Mouse (Mus musculus) NIH3T3 (cell line): Measurements from ENCODE around the gene Iqschfp.

Source experiments
- DNase-seq: peaks from one replicate; pipeline ENCODE4 v3.0.0-alpha.2; 2012; ENCODE audit warnings: low read depth

The Iqschfp gene

DNA sequence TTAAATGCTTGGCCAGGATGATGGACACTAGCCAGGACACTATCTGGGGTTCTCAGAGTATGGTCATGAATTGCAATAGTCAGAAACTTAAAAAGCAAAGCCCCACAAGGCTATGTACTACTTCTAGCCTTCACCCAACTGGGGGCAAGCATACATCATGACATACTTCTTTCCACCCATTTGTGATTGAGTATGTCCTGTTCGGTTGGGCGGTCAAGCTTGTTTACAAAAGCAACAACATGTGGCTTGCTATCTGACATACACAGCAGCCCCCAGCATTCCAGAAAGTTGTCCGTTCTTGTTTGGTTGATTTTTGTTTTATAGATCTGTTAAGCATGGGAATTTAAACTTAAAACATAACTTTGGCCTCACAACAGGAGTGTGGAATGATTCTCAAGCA lies 755.2 kb downstream of the Iqschfp start:
- no peak for DNase-seq

DNA sequence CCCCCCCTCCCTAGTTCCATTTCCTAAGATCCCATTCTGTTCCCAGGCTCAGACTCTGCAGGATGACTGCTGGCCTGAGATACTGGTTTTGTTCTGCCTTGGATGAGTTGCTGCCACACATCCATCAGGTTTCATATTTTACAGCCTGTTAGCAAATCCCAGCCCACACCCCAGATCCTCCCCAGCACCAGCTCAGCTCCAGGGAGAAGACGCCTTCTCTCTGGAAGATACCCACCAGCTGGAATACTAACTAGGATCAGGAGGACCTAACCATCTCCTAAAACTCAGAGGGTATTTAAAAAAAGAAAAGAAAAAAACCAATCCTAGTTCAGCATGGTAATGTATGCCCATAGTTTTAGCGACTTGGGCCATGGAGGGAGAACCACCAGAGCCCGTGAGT lies 758.2 kb downstream of the Iqschfp start:
- no peak for DNase-seq

DNA sequence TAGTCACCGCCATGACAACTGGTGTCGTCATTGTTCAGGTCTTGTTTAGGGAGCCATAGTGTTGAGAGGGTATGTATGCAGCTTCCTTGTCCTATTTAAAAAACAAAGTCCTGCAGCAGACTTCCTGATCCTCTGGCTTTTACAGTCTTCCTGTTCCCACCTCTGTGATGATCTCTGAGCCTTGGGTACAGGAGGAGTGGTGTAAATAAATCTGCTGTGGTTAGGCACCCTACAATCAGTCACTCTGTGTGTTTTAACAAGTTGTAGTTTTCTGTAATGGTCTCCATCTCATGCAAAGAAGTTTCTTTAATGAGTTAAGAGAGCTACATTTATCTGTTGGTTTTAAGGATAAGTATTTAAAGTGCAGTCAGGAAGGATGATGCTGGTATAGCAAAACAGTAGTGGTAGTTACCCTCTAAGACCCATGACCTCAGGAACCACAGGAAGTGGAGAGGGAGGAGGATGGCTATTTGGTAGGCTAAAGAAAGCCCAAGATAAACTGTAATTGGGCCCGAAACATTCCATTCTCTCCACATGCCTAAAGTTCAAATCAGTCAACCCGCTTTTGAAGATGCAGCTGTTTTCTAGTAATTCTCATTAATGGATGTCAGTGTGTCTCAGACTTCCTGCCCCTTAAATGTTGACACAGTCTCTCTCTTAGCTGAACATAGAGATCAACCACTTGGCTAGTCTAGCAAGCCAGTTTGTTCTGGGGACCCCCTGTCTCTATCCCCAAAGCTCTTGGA lies 764.7 kb downstream of the Iqschfp start:
- no peak for DNase-seq

DNA sequence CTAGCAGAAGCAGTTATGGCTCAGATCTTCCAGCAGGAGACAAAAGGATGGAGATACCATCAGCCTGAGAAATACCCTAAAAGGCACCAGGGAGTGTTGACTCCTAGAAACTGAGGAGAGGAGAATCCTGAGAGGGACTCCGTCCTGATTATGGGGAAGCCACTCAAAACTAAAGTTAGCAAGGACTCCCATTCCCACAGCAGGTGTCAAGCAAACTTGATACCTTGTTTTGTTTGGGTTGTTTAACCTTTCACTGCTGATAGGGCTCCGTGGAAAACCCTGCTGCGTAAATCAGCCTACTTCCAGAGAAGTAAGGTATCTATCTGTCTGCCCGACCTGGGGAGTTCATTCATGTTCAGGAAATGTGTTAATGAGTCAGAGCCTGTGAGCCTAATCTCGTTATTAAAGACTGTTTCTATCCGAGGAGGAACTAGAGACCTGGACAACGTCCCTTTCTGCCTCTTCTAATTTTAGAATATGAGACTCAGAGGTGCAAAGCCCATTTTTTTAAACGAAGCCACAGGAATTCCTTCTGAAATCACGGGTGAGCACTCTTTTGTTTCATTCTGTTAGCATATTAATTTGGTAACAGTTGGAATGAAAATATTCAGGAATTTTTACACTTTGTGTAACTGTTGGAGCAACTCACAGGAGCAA lies 765.7 kb downstream of the Iqschfp start:
- DNase-seq: no peak

DNA sequence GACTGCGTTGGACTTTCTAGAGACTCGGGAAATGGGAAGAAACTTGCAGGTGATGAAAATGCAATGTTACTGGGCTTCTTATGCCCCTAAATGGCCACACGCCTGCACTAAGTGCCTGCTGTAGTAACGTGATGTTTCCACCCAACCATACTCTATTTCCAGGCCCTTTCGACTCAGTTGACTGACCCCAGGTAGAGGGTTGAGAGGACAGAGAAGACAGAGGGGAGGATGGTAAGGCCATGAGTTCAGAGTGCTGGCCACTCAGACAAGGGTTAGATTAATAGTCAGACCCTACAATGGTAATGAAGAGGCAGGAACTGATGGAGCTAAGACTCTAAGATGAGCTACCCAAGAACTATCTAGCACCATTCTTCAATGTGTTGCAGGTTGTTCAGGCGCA lies 768.0 kb downstream of the Iqschfp start:
- no peak for DNase-seq

DNA sequence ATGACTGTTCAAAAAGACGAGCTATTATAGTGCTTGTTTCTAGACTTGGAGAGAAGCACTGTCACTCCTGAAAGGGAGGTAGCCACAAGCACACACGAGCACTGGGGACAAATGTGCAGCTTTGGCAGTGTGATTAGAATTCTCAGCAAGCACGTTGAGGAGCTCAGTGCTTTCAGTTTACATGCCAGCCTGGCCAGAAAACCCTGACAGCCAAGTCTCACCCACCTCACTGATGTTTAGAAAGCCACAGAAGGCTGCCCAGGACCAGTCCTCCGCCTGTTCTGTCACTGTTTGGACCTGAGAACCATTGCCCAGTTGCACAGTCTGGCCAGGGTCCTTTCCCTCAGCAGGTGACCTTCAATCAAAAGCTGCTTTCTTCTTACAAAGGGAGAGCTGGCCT lies 768.5 kb downstream of the Iqschfp start:
- no peak for DNase-seq

DNA sequence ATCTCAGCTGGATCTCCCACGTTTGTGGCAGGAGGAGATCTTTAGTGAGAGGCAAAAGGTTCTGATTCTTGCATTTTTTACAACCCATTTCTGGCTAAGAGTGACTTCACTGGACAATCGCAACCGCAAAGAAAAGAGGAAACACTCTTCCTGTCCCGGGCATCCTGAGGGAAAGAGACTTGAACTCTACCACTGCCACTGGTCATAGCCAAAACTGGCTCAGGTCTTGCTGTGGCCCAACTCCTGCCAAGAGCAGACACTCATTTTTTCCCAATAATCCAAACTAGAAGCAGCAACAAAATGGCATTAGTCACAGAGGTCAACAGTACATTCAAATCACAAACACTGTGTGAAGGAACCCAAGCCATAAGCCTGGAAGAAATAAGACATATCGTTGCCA lies 770.4 kb downstream of the Iqschfp start:
- DNase-seq: no peak

DNA sequence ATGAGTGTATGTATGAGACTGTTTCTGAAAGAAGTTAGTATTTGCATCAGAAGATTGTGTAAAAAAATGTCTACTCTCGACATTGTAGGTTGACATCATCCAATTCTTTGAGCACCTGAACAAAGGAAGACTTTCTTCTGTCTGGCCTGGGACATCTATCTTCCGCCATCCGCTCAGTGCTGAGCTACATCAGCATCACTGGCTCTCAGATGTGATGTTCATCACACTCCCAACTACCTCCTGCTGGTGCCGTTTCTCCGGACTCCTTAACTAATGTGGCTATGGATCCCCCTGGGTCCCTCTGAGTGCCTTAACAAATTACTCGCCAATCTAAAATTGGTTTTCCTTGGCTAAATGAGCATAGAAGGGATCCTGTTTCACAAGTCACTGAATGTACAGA lies 772.3 kb downstream of the Iqschfp start:
- DNase-seq: no peak

DNA sequence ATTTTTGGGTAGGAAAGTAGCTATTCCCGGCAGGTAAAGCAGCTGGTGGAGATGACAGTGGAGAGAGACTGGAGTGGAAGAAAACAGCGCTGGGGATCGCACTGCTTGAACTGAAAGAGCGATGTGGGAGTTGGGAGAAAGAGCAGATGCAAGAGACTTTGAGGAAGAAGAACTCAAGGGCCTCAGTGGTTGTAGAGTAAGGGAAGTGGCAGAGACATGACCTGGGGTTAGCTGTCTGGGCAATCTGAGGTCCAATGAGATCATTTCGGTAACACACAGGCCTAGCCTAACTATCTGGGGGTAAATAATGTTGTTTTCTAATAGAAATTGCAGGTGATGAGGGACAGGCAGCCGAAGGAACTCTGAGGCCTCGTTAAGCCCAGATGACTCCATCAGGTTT lies 774.3 kb downstream of the Iqschfp start:
- no peak for DNase-seq

DNA sequence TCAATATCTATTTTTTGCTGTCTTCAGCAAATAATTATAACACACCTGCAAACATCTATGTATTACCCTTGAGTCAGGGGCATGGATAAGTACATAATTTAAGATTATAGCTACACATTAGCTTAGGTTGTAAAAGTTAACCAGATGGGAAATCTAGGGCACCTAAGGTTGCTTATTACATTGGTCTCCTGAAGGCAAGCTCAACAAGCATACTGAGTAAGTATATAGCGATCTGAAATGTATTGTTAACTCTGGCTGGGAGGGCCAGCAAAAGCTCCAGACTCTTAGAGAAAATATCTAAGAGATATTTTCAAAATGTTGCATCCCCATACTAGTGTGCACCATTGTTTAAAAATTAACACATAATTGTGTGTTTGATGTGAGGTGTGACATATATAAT lies 775.8 kb downstream of the Iqschfp start:
- DNase-seq: no peak

DNA sequence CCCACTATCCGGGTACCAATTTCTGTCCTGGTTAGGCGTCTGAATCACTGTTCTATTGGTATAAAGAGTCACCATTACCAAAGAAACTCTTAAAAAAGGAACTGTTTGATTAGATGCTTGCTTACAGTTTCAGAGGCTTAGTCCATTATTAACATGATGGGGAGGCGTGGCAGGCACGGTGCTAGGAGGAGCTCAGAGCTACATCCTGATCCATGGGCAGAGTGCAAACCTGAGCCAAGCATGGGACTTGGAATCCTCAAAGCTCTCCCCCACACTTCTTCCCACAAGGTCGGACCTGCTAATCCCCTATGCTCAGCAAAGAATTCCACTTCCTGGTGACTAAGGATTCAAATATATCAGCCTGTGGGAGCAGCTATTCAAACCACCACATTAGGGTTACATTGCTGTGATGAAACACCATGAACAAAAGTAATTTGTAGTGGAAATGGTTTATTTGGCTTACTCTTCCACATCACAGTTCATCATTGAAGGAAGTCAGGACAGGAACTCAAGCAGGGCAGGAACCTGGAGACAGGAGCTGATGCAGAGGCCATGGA lies 777.5 kb downstream of the Iqschfp start:
- DNase-seq: no peak

DNA sequence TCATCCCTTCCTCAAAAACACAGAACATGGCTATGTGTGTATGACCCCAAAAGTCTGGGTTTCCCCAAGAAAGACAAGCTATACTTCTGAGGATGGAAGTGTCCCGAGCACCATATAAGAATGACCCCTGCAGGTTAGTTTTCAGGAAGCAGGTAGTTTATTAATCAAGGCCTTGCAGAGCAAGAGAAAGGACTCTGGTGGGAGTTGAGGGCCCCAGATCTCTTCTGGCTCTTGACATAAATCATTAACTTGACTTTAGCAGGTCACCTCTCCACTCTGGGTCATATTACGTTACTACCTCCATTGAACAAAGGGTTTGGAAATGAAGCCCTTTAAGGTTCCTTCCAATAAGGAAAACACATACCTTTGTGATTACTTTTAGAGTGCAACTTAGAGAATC lies 782.7 kb downstream of the Iqschfp start:
- DNase-seq: no peak

DNA sequence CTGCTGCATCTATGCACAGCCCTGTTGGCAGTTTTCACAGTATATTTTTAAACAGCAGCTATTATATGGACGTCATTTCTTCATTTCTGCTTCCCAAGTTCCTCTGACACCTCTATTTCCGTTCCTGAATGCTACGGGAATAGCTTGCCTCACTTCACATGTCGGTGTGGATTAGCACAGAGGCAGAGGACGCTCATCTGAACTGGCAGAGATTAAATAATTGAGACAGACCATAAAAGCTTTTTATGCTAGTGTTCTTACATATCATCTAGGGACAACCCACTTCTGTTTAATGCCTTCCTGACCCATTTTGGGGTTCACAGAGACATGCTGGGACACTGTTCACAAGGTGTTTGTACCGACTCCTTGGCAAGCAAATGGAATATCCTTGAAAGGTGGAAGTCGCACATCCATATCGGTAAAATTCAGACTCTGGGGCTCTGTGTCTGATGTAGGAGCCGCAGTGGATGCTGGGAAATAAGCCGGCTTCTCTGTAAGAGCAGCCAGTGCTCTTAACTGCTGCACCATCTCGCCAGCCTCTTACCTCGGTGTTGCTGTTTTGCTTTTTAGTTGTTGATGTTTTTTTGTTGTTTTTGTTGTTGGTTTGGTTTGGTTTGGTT lies 783.3 kb downstream of the Iqschfp start:
- DNase-seq: no peak
